Mouse (Mus musculus): ENCODE data around the gene Tbc1d17. TPM values are rescaled to one million over a fixed set of nuclear protein-coding genes. Genes with fewer than 3 reads are reported as not detected.

Gene Tbc1d17
- total RNA-seq, 2 experiments from 2014 or later, result 44.3 to 47.0 TPM

GRCm38 (mm10) chr7:44856265-44856916 lies 7.5 kb upstream of the Tbc1d17 start:
- no peak for DNase-seq (ENCODE audit: low spot score)
- intact Hi-C loops (cut with DNase I), result no loop called here

- DNase-seq (ENCODE audit: low spot score), result no peak
- intact Hi-C loops (cut with DNase I), result no loop called here
Measured at GRCm38 (mm10) chr7:44855036-44855435, 6.2 kb upstream of the Tbc1d17 start.

- intact Hi-C loops (cut with DNase I), result no loop called here
- peak; percentile 84 for DNase-seq (ENCODE audit: low spot score)
Measured at GRCm38 (mm10) chr7:44854356-44855031, 5.6 kb upstream of the Tbc1d17 start.

GRCm38 (mm10) chr7:44853596-44854355 lies 4.9 kb upstream of the Tbc1d17 start:
- no peak for DNase-seq (ENCODE audit: low spot score)
- intact Hi-C loops (cut with DNase I), result no loop called here

- no peak for DNase-seq (ENCODE audit: low spot score)
- intact Hi-C loops (cut with DNase I), result no loop called here
Measured at GRCm38 (mm10) chr7:44853065-44853464, 4.2 kb upstream of the Tbc1d17 start.

GRCm38 (mm10) chr7:44852259-44853027 lies 3.6 kb upstream of the Tbc1d17 start:
- DNase-seq (ENCODE audit: low spot score), result no peak
- intact Hi-C loops (cut with DNase I), result no loop called here

GRCm38 (mm10) chr7:44851625-44852234 lies 2.9 kb upstream of the Tbc1d17 start:
- intact Hi-C loops (cut with DNase I), result no loop called here
- DNase-seq (ENCODE audit: low spot score), result no peak

GRCm38 (mm10) chr7:44850789-44851624 lies 2.1 kb upstream of the Tbc1d17 start:
- intact Hi-C loops (cut with DNase I), result no loop called here
- no peak for DNase-seq (ENCODE audit: low spot score)

GRCm38 (mm10) chr7:44850146-44850545 lies 1.3 kb upstream of the Tbc1d17 start:
- intact Hi-C loops (cut with DNase I), result no loop called here
- peak; percentile 63 for DNase-seq (ENCODE audit: low spot score)

GRCm38 (mm10) chr7:44849416-44850111 lies 685 bp upstream of the Tbc1d17 start:
- peak; percentile 87 for DNase-seq (ENCODE audit: low spot score)
- intact Hi-C loops (cut with DNase I), result no loop called here

GRCm38 (mm10) chr7:44847772-44848171 lies 1.1 kb downstream of the Tbc1d17 start:
- intact Hi-C loops (cut with DNase I), result no loop called here

GRCm38 (mm10) chr7:44846804-44847203 lies 2.1 kb downstream of the Tbc1d17 start:
- intact Hi-C loops (cut with DNase I), result no loop called here
- no peak for DNase-seq (ENCODE audit: low spot score)

More at GRCm38 (mm10) chr7:44847772-44848171, 1.1 kb downstream of the Tbc1d17 start:
- DNase-seq (ENCODE audit: low spot score), result no peak

GRCm38 (mm10) chr7:44845006-44845405 lies 3.9 kb downstream of the Tbc1d17 start:
- no peak for DNase-seq (ENCODE audit: low spot score)
- intact Hi-C loops (cut with DNase I), result no loop called here

- intact Hi-C loops (cut with DNase I), result no loop called here
- no peak for DNase-seq (ENCODE audit: low spot score)
Measured at GRCm38 (mm10) chr7:44841825-44842463, 6.9 kb downstream of the Tbc1d17 start.

- no peak for DNase-seq (ENCODE audit: low spot score)
Measured at GRCm38 (mm10) chr7:44840426-44840825, 8.5 kb downstream of the Tbc1d17 start.

GRCm38 (mm10) chr7:44839491-44840191 lies 9.2 kb downstream of the Tbc1d17 start:
- DNase-seq (ENCODE audit: low spot score), result no peak
- intact Hi-C loops (cut with DNase I), result no loop called here

More at GRCm38 (mm10) chr7:44840426-44840825, 8.5 kb downstream of the Tbc1d17 start:
- intact Hi-C loops (cut with DNase I), result no loop called here

- intact Hi-C loops (cut with DNase I), result no loop called here
- no peak for DNase-seq (ENCODE audit: low spot score)
Measured at GRCm38 (mm10) chr7:44839171-44839490, 9.7 kb downstream of the Tbc1d17 start.
